Mouse (Mus musculus) hindbrain, embryonic 13.5 days (tissue): Measurements from ENCODE around the gene Cldn10. TPM values are rescaled to one million over a fixed set of nuclear protein-coding genes. Genes with fewer than 3 reads are reported as not detected.

ENCODE experiments used
- ATAC-seq: fragments of 200-750 bp; cut with Nextera tagmentation; 2 replicates; pipeline ENCODE4 v1.8.0; 2017; ENCODE audit warnings: moderate TSS enrichment; ENCODE audit not compliant: low FRiP score
- H3K27ac ChIP-seq: fragments of 300-500 bp; sonication (generic); 2 replicates; pipeline ENCODE4 v1.5.1; 2015; ENCODE audit warnings: inconsistent platforms, mild to moderate bottlenecking, moderate library complexity
- H3K27me3 ChIP-seq: fragments of 300-500 bp; sonication (generic); 2 replicates; pipeline ENCODE4 v1.6.1; 2015; ENCODE audit warnings: mild to moderate bottlenecking, inconsistent platforms
- H3K36me3 ChIP-seq: fragments of 300-500 bp; sonication (generic); 2 replicates; pipeline ENCODE4 v1.6.1; 2015; ENCODE audit warnings: mild to moderate bottlenecking, inconsistent platforms
- H3K4me1 ChIP-seq: fragments of 300-500 bp; sonication (generic); replicated peaks from 2 replicates; pipeline ENCODE4 v1.6.1; 2015; ENCODE audit warnings: inconsistent platforms
- H3K4me2 ChIP-seq: fragments of 300-500 bp; sonication (generic); 2 replicates; pipeline ENCODE4 v1.6.1; 2015; ENCODE audit warnings: inconsistent platforms, mild to moderate bottlenecking, moderate library complexity
- H3K4me3 ChIP-seq: fragments of 300-500 bp; sonication (generic); 2 replicates; pipeline ENCODE4 v1.5.1; 2015; ENCODE audit warnings: mild to moderate bottlenecking, inconsistent platforms
- H3K9ac ChIP-seq: fragments of 300-500 bp; sonication (generic); 2 replicates; pipeline ENCODE4 v1.6.1; 2015; ENCODE audit warnings: mild to moderate bottlenecking, inconsistent platforms
- H3K9me3 ChIP-seq: fragments of 300-500 bp; sonication (generic); 2 replicates; pipeline ENCODE4 v1.6.1; 2016; ENCODE audit warnings: inconsistent platforms
- WGBS: fragments of 180-500 bp; shearing (Covaris S2); methylation state at CpG from one replicate; pipeline ENCODE4 v1.1.7; 2015; 5-methylcytosine and 5-hydroxymethylcytosine counted together
- polyA plus RNA-seq: library from polyadenylated mRNA; unstranded; fragments of >200 nt; fragmentation: Nextera tagmentation; extraction: Ambion mirVana; gene quantifications from 2 replicates; pipeline ENCODE4 v1.2.1, GENCODE M21; 2015

The Cldn10 gene
- polyA plus RNA-seq, 1 experiment from 2014 or later: 1.5 TPM

DNA sequence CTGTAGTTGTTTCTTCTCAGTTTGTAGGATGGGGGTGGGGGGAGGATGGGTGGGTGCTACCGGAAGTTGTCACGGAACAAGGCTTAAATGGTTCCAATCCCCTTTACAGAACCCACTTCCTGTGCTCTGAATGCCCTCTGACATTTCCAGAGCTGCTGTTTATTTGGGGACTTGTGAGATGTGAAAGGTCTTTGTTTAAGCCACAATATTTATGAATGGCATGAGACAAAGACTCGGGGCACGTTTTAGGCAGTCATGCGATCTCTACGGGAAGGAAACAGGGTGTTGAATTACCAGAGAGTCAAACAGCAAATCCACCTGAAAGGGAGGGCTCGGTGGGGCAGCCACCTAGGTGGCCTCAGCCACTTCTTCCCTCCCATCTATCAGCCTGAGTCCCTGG, 46.6 kb downstream of the Cldn10 start:
- H3K27me3 ChIP-seq: peaks cover 3% of the 10 kb centered on the region; the same call in 1 of the 2 replicates
- H3K9me3 ChIP-seq: no peaks in the 10 kb centered on the region
- no peak overlapping the region for H3K4me3 ChIP-seq
- H3K36me3 ChIP-seq: no peaks in the 10 kb centered on the region
- H3K4me1 ChIP-seq: 0 out of 2 replicates have a peak, but pooled peaks cover 2% of the 10 kb centered on the region
- no peak overlapping the region for H3K4me2 ChIP-seq
- H3K9ac ChIP-seq: no peak overlapping the region
- no peak for ATAC-seq
- H3K27ac ChIP-seq: no peak overlapping the region
- WGBS: 7% methylated on average over 7 of the region's 7 CpGs

DNA sequence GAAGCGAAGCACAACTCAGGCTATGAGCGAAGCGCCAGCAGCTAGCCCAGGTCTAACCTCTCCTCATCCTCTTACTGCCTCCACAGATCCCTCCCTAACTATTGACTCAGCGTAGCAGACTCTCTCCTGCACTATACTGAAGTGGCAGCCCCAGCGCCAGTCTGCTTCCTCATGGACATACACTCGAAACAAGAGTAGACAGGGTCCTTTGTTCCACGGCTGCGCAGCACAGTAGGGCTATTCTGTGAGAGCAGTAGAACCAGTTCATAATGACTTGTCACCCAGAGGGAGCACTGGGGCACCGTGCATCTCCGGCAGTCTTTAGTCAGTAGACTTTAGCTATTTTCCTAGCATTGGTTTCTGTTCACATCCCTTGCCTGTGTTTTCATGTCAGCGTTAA, 48.4 kb downstream of the Cldn10 start:
- ATAC-seq: no peak
- WGBS: 78% methylated on average over 11 of the region's 11 CpGs
- 0 out of 2 replicates have a peak, but pooled peaks cover 2% of the 10 kb centered on the region for H3K4me1 ChIP-seq
- H3K9ac ChIP-seq: no peak overlapping the region
- no peaks in the 10 kb centered on the region for H3K9me3 ChIP-seq
- no peak overlapping the region for H3K4me2 ChIP-seq
- no peaks in the 10 kb centered on the region for H3K36me3 ChIP-seq
- no peak overlapping the region for H3K4me3 ChIP-seq
- peaks cover 3% of the 10 kb centered on the region; the same call in 1 of the 2 replicates for H3K27me3 ChIP-seq
- no peak overlapping the region for H3K27ac ChIP-seq

DNA sequence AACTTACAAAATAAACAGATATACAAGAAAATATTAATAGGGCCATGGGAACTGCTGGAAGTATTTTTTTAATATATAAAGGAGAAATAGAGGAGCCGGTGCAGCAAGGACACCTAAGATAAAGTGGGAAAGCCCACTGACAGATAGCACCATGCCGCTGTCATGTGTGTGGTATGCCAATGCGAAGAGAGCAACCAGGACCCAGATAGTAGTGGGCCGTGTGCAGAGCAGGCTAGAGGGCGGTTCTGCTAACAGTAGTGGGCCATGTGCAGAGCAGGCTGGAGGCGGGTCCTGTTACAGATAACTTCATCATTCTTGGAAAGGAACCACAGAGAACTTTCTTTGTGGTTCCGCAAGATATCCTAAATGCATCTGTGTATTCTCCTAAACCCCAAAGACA, 49.0 kb downstream of the Cldn10 start:
- H3K9me3 ChIP-seq: no peaks in the 10 kb centered on the region
- no peak for ATAC-seq
- peaks cover 3% of the 10 kb centered on the region; the same call in 1 of the 2 replicates for H3K27me3 ChIP-seq
- no peak overlapping the region for H3K27ac ChIP-seq
- no peak overlapping the region for H3K9ac ChIP-seq
- WGBS: 91% methylated on average over 7 of the region's 7 CpGs
- H3K4me2 ChIP-seq: no peak overlapping the region
- H3K4me3 ChIP-seq: no peak overlapping the region
- 0 out of 2 replicates have a peak, but pooled peaks cover 2% of the 10 kb centered on the region for H3K4me1 ChIP-seq
- no peaks in the 10 kb centered on the region for H3K36me3 ChIP-seq

DNA sequence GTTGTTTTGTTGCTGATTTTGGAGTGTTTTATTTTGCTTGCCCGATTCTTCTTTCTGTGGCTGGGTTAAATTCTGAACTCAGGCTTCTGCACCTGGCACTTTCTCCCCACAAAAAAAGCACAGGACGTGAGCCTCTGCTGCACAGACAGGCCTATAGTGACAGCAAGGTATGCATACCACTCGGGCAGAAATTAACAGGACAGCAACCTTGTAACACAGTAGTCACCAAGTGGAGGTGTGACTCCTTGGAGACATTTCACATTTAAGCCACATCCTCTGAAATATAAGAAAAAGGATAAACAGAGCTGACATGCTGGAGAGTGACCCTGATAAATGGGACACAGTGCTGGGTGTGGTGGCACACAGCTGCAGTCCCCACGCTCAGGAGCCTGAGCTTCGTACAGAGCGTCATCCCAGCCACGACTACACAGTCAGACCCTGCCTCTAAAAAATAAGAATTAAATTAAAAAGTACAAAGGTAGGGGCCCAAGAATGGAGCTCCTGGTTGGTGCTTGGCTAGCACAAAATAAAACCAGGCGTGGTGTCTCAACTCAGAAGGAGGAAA, 50.9 kb downstream of the Cldn10 start:
- H3K4me3 ChIP-seq: no peak overlapping the region
- no peak for ATAC-seq
- H3K27ac ChIP-seq: no peak overlapping the region
- H3K27me3 ChIP-seq: peaks cover 3% of the 10 kb centered on the region; the same call in 1 of the 2 replicates
- H3K9ac ChIP-seq: no peak overlapping the region
- no peak overlapping the region for H3K4me2 ChIP-seq
- H3K9me3 ChIP-seq: no peaks in the 10 kb centered on the region
- H3K4me1 ChIP-seq: 0 out of 2 replicates have a peak, but pooled peaks cover 2% of the 10 kb centered on the region
- 81% methylated on average over 8 of the region's 8 CpGs for WGBS
- no peaks in the 10 kb centered on the region for H3K36me3 ChIP-seq

DNA sequence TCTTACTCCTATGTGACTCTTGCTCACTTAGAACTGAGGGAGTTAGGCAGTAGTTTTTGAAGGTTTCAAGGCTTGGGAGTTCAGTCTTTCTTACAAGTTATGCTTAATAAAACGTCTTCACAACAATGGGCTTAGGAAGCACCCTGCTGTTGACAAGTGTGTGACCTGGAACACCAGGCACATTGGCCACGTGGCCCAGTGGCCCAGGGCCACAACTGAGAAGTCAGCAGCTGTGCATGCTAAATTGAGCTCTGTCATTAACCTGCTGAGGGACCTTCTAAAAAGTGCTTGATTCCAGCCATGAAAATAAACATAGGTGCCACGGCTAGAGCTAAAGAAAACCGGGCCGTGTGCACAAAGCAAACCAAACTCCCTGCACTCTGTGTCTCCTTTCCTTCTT, 51.7 kb downstream of the Cldn10 start:
- no peak overlapping the region for H3K4me2 ChIP-seq
- H3K27ac ChIP-seq: no peak overlapping the region
- 48% methylated on average over 5 of the region's 5 CpGs for WGBS
- 0 out of 2 replicates have a peak, but pooled peaks cover under 1% of the 10 kb centered on the region for H3K4me1 ChIP-seq
- H3K9ac ChIP-seq: no peak overlapping the region
- H3K36me3 ChIP-seq: no peaks in the 10 kb centered on the region
- peaks cover 3% of the 10 kb centered on the region; the same call in 1 of the 2 replicates for H3K27me3 ChIP-seq
- no peak for ATAC-seq
- H3K9me3 ChIP-seq: no peaks in the 10 kb centered on the region
- H3K4me3 ChIP-seq: no peak overlapping the region

DNA sequence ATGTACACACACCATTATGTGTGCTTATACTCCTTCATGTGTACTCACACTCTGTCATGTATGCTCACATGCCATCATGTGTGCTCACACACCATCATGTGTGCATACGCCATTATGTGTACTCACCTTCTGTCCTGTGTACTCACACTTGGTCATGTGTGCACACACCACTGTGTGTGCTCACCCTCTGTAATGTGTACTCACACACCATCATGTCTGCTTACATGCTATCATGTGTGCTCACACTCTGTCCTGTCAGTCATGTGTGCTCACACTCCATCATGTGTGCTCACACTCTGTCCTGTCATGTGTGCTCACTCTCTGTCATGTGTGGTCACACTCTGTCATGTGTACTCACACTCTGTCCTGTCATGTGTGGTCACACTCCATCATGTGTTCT, 52.3 kb downstream of the Cldn10 start:
- Histone ChIP-seq H3K4me3 (no peak overlapping the region), H3K27me3 (peaks cover 3% of the 10 kb centered on the region; the same call in 1 of the 2 replicates), H3K9me3 (no peaks in the 10 kb centered on the region), H3K4me2 (no peak overlapping the region), H3K4me1 (no peaks in the 10 kb centered on the region), H3K36me3 (no peaks in the 10 kb centered on the region), H3K27ac (no peak overlapping the region), H3K9ac (no peak overlapping the region)
- WGBS: 95% methylated on average over 1 of the region's 1 CpGs
- no peak; the same call in 1 of the 2 replicates for ATAC-seq

DNA sequence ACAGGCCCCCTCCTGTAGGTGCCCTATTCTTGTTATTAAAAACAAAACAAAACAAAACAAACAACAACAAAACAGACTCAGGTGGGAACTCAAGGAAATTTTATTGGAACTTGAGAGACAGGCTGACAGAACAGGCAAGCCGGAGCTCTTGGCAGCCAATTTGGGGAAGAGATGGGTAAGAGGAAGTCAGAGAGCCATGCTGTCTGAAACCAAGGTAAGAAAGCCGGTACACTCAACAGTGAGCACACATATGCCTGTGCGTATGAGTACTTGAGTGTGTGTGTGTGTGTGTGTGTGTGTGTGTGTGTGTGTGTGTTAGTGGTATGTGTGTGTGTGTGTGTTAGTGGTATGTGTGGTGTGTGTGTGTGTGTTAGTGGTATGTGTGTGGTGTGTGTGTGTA, 54.6 kb downstream of the Cldn10 start:
- H3K27me3 ChIP-seq: no peaks in the 10 kb centered on the region
- no peak for ATAC-seq
- H3K36me3 ChIP-seq: no peaks in the 10 kb centered on the region
- no peak overlapping the region for H3K4me3 ChIP-seq
- 89% methylated on average over 3 of the region's 3 CpGs for WGBS
- no peak overlapping the region for H3K9ac ChIP-seq
- H3K4me2 ChIP-seq: no peak overlapping the region
- H3K27ac ChIP-seq: no peak overlapping the region
- no peaks in the 10 kb centered on the region for H3K4me1 ChIP-seq
- H3K9me3 ChIP-seq: no peaks in the 10 kb centered on the region

DNA sequence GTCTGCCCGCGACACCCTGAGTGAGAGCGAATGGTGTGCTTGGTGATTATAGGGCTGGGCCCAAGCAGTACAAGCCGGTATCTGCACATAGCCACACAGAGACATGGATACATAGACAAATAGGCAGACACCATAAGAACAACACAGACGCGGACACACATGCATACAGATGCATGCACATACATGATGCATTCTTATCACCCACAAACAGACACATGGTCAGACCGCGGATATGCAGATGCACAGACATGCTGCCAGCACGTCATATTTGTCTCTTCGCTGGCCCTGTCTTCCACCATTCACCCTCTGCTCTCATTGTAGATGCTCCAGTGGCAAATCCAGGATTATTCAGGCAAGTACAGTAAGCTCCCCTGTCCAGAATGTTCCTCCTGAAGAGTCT, 59.1 kb downstream of the Cldn10 start:
- no peaks in the 10 kb centered on the region for H3K36me3 ChIP-seq
- WGBS: 95% methylated on average over 10 of the region's 10 CpGs
- no peak overlapping the region for H3K27ac ChIP-seq

DNA sequence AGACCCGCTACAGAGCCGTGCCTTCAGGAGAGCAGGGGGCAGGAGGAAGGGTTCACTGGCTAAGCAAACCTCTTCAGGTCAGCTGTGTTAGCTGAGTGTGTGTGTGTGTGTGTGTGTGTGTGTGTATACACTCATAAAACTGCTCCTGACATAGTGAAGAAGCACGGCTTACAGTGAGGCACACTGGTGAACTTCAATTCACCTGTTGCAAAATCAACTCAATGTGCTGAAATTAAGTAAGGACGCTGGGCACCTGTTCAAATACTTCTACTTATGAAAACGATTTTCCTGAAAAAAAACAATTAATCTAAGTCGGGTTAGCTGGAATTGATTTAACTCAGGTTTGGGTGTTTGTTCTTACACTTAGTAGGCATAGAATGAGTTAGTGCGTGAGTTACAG, 60.5 kb downstream of the Cldn10 start:
- Histone ChIP-seq H3K9ac (no peak overlapping the region), H3K9me3 (no peaks in the 10 kb centered on the region), H3K36me3 (no peaks in the 10 kb centered on the region), H3K4me1 (no peaks in the 10 kb centered on the region), H3K27ac (no peak overlapping the region), H3K27me3 (0 out of 2 replicates have a peak, but pooled peaks cover 7% of the 10 kb centered on the region), H3K4me3 (no peak overlapping the region), H3K4me2 (no peak overlapping the region)
- WGBS: 85% methylated on average over 7 of the region's 7 CpGs
- ATAC-seq: no peak

More for the DNA sequence above, 59.1 kb downstream of the Cldn10 start:
- Histone ChIP-seq H3K9ac (no peak overlapping the region), H3K4me2 (no peak overlapping the region), H3K4me3 (no peak overlapping the region), H3K4me1 (no peaks in the 10 kb centered on the region), H3K9me3 (no peaks in the 10 kb centered on the region), H3K27me3 (no peaks in the 10 kb centered on the region)
- ATAC-seq: no peak

DNA sequence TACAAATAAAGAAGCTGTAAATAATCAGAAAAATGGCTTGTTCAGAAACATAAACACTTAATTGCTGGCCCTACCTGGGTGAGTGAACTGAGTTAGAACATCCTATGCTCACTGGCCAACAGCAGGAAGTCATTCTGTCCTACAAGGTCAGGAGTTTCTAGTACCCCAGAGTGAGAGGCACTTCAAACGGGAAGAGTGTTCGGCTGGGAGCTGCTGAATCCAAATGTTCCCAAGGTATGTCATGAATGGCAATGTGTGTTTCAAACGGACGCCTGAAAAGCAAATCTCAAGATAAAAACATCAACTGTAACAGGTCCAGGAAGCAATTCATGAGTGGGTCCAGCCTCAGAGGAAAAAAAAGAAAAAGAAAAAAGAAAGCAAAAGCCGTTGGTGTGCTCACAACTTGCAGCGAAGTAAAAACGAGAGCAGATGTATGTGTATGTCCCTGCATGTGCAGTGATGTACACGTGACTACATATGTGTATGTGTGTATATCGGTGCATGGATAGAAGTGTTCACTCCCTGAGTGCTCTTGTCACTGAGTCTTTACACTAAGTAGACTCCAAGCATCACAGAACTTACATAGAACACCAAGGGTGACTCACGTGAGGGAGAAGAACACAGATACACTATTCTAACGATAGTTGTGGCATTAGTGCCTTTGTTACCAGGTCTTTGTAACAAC, 62.4 kb downstream of the Cldn10 start:
- ATAC-seq: no peak
- no peaks in the 10 kb centered on the region for H3K36me3 ChIP-seq
- WGBS: 85% methylated on average over 11 of the region's 11 CpGs
- H3K4me3 ChIP-seq: no peak overlapping the region
- no peaks in the 10 kb centered on the region for H3K9me3 ChIP-seq
- no peak overlapping the region for H3K4me2 ChIP-seq
- H3K4me1 ChIP-seq: peaks cover 12% of the 10 kb centered on the region
- no peak overlapping the region for H3K9ac ChIP-seq
- H3K27ac ChIP-seq: no peak overlapping the region
- peaks cover 27% of the 10 kb centered on the region for H3K27me3 ChIP-seq

DNA sequence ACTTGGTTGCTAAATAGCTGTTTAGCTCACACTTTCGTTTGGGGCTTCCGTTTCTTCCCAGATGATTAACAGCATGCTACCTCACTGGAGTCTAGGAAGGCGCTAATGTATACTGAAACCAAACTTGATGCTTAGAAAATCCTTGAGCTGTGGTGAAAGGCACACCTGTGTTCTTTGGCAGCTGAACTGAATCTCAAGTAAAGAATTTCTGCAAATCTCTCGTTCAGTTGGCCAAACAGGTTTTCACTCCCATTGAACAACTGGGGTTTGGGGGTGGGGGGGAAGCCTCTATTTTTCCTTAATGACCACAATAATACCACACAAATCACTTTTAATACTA, 63.0 kb downstream of the Cldn10 start:
- 72% methylated on average over 4 of the region's 4 CpGs for WGBS

DNA sequence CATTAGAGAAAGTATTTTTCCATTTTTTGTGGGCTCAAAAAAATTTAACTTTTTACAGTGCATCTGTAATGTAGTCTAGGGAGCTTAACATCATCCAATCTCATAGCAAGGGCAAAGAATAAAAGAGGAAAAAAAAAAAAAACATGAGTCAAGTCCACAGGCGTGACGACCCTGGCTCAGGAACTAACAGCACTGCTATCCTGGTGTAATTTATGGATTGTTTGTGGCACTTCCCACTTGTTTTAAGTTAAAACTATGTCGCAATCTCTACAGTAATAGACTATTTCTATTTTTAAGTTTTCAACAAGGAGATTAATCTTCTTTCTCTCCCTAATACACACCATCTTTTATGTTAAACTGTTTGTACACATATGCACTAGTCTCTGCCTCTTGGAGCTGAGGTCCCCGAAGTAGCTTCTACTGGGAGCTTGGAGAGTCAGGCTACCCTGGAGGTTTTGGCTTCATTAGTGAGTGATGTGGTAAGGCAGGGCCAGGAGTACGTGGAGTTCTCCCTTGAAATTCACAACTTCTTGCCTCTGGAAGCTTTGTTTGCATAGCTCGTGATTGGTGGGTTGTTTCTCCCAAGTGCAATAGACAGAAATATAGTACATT, 63.9 kb downstream of the Cldn10 start:
- Histone ChIP-seq H3K9me3 (no peaks in the 10 kb centered on the region), H3K27ac (no peak overlapping the region), H3K27me3 (peaks cover 38% of the 10 kb centered on the region), H3K4me2 (no peak overlapping the region), H3K36me3 (no peaks in the 10 kb centered on the region), H3K4me3 (no peak overlapping the region), H3K4me1 (peaks cover 16% of the 10 kb centered on the region), H3K9ac (no peak overlapping the region)
- 82% methylated on average over 6 of the region's 6 CpGs for WGBS
- no peak for ATAC-seq

More for the DNA sequence above, 63.0 kb downstream of the Cldn10 start:
- ATAC-seq: no peak
- Histone ChIP-seq H3K27me3 (peaks cover 31% of the 10 kb centered on the region), H3K4me2 (no peak overlapping the region), H3K36me3 (no peaks in the 10 kb centered on the region), H3K27ac (no peak overlapping the region), H3K4me1 (peaks cover 16% of the 10 kb centered on the region), H3K4me3 (no peak overlapping the region), H3K9ac (no peak overlapping the region), H3K9me3 (no peaks in the 10 kb centered on the region)
